Mouse (Mus musculus) heart, adult 2 months (tissue): ENCODE measurements around the gene A130010J15Rik.
A peak's percentile ranks its signal among the peaks of the same experiment; 100 is the strongest.

Experiments used
- CTCF ChIP-seq: fragments of 200-600 bp; IDR thresholded peaks from 2 replicates; pipeline ENCODE4 v1.8.1; 2022; ENCODE audit warnings: antibody characterized with exemption, mild to moderate bottlenecking, moderate library complexity
- EP300 ChIP-seq: fragments of 200-500 bp; IDR thresholded peaks from 2 replicates; pipeline ENCODE4 v1.6.1; 2011; ENCODE audit warnings: low read depth, low read length, control low read depth; ENCODE audit not compliant: insufficient read depth

DNA sequence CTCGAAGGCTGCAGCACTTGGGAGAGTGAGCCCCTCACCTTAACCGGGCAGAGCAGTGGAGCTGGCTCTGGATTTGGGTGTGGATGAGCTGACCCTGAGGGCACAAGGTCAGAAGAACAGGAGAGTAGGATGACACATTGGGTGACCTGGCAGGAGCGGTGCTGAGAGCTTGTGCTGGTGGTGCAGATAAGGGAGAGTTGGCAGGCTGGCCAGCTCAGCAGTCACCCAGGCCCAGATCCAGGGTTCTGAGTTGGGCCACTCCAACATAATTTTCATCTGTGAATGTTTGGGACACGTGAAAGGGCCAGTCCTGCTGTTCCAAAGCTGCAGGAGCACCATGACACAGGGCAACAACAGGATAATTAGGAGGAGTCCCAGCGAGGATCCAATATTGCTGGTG lies 43.5 kb downstream of the A130010J15Rik start:
- TF ChIP-seq CTCF (no peak), EP300 (peak; percentile 66; the same call in 1 of the 2 replicates)
